Mouse (Mus musculus) CH12.LX (cell line): ENCODE data around the gene Paxbp1. TPM values are rescaled to one million over a fixed set of nuclear protein-coding genes. Genes with fewer than 3 reads are reported as not detected.

Experiments used
- DNase-seq: peaks from one replicate; pipeline ENCODE4 v3.0.0-alpha.2; 2013; ENCODE audit errors: extremely low read depth
- H3K27ac ChIP-seq: 2 replicates; pipeline ENCODE4 v1.5.1; 2012; ENCODE audit warnings: low read depth, mild to moderate bottlenecking, control low read depth, moderate library complexity; ENCODE audit not compliant: insufficient read depth
- H3K27me3 ChIP-seq: replicated peaks from 2 replicates; pipeline ENCODE3; 2012; ENCODE audit warnings: inconsistent platforms
- H3K36me3 ChIP-seq, 2 experiments: replicated peaks in 1 of 2; 2 replicates each; pipeline versions ENCODE3 to v1.6.1; 2012; ENCODE audit warnings: inconsistent platforms in 1 of 2, low read length in 1 of 2, mild to moderate bottlenecking in 1 of 2, mixed read lengths in 1 of 2, moderate library complexity in 1 of 2; ENCODE audit not compliant: control insufficient read depth in 1 of 2, insufficient read depth in 1 of 2
- H3K4me1 ChIP-seq, 2 experiments: 2 replicates each; pipeline ENCODE4 v1.6.1; 2012; ENCODE audit warnings: inconsistent platforms in 1 of 2, moderate library complexity in 1 of 2; ENCODE audit not compliant: insufficient read depth in 2 of 2, control insufficient read depth in 1 of 2
- H3K4me2 ChIP-seq: 2 replicates; pipeline ENCODE4 v1.6.1; 2012; ENCODE audit warnings: low read depth, mild to moderate bottlenecking, control low read depth; ENCODE audit not compliant: poor library complexity, insufficient read depth, severe bottlenecking
- H3K4me3 ChIP-seq, 3 experiments: fragments of 150-350 bp in 1 of 3; sonication (generic) in 1 of 3; replicated peaks in 1 of 3; 2 replicates each; pipeline versions ENCODE3 to v1.5.1; 2011 to 2012; ENCODE audit warnings: low read depth in 2 of 3, low read length in 2 of 3, mild to moderate bottlenecking in 2 of 3, moderate library complexity in 2 of 3, control low read depth in 1 of 3, improper control_type of control experiment in 1 of 3, inconsistent platforms in 1 of 3, mixed read lengths in 1 of 3; ENCODE audit not compliant: poor library complexity in 1 of 3
- H3K79me2 ChIP-seq: replicated peaks from 2 replicates; pipeline ENCODE4 v1.6.1; 2012; ENCODE audit warnings: mild to moderate bottlenecking, moderate library complexity; ENCODE audit not compliant: control insufficient read depth, poor library complexity, insufficient read depth, severe bottlenecking; ENCODE audit errors: extremely low read depth
- H3K9ac ChIP-seq: 2 replicates; pipeline ENCODE4 v1.6.1; 2012; ENCODE audit warnings: low read depth, mild to moderate bottlenecking, control low read depth, moderate library complexity; ENCODE audit not compliant: insufficient read depth
- H3K9me3 ChIP-seq: replicated peaks from 2 replicates; pipeline ENCODE3; 2012; ENCODE audit warnings: low read length, inconsistent platforms, mixed read lengths
- BHLHE40 ChIP-seq: IDR thresholded peaks from 2 replicates; pipeline ENCODE4 v1.6.1; 2011; ENCODE audit warnings: mild to moderate bottlenecking, low read depth, low read length, improper control_type of control experiment
- CHD1 ChIP-seq: IDR thresholded peaks from 2 replicates; pipeline ENCODE4 v1.6.1; 2012; ENCODE audit warnings: low read depth, low read length, improper control_type of control experiment, inconsistent platforms
- CHD2 ChIP-seq: IDR thresholded peaks from 2 replicates; pipeline ENCODE4 v1.6.1; 2011; ENCODE audit warnings: low read length, improper control_type of control experiment
- CTCF ChIP-seq, 2 experiments: IDR thresholded peaks in 1 of 2; conservative IDR thresholded peaks in 1 of 2; 2 replicates each; pipeline ENCODE4 v1.5.1; 2011 to 2012; ENCODE audit warnings: low read depth in 2 of 2, low read length in 2 of 2, improper control_type of control experiment in 1 of 2, inconsistent platforms in 1 of 2, mild to moderate bottlenecking in 1 of 2, moderate library complexity in 1 of 2
- E2F4 ChIP-seq: IDR thresholded peaks from 2 replicates; pipeline ENCODE4 v1.6.1; 2011; ENCODE audit warnings: low read depth, low read length, improper control_type of control experiment; ENCODE audit not compliant: insufficient replicate concordance
- ELF1 ChIP-seq: IDR thresholded peaks from 2 replicates; pipeline ENCODE4 v1.6.1; 2014; ENCODE audit warnings: low read depth, mild to moderate bottlenecking, inconsistent platforms, low read length, improper control_type of control experiment
- EP300 ChIP-seq: IDR thresholded peaks from 2 replicates; pipeline ENCODE4 v1.6.1; 2011; ENCODE audit warnings: low read length, improper control_type of control experiment
- ETS1 ChIP-seq: conservative IDR thresholded peaks from 2 replicates; pipeline ENCODE4 v1.6.1; 2012; ENCODE audit warnings: low read depth, mild to moderate bottlenecking, inconsistent platforms, low read length, improper control_type of control experiment, moderate library complexity
- GABPA ChIP-seq: IDR thresholded peaks from 2 replicates; pipeline ENCODE4 v1.6.1; 2012; ENCODE audit warnings: low read depth, low read length, improper control_type of control experiment, inconsistent platforms; ENCODE audit not compliant: insufficient replicate concordance
- HCFC1 ChIP-seq: IDR thresholded peaks from 2 replicates; pipeline ENCODE4 v1.6.1; 2012; ENCODE audit warnings: low read depth, mild to moderate bottlenecking, inconsistent platforms, low read length, improper control_type of control experiment
- JUN ChIP-seq: IDR thresholded peaks from 2 replicates; pipeline ENCODE4 v1.6.1; 2011; ENCODE audit warnings: low read depth, mild to moderate bottlenecking, low read length, improper control_type of control experiment, moderate library complexity; ENCODE audit not compliant: insufficient read depth
- KAT2A ChIP-seq: IDR thresholded peaks from 2 replicates; pipeline ENCODE4 v1.6.1; 2012; ENCODE audit warnings: low read length, improper control_type of control experiment, inconsistent platforms; ENCODE audit not compliant: insufficient replicate concordance
- MAFK ChIP-seq: IDR thresholded peaks from 2 replicates; pipeline ENCODE4 v1.6.1; 2011; ENCODE audit warnings: low read length, improper control_type of control experiment; ENCODE audit not compliant: insufficient replicate concordance
- MAX ChIP-seq: IDR thresholded peaks from 2 replicates; pipeline ENCODE4 v1.6.1; 2011; ENCODE audit warnings: low read length, improper control_type of control experiment
- MEF2A ChIP-seq: IDR thresholded peaks from 2 replicates; pipeline ENCODE4 v1.6.1; 2014; ENCODE audit warnings: low read depth, mild to moderate bottlenecking, inconsistent platforms, low read length, improper control_type of control experiment, borderline replicate concordance
- NELFE ChIP-seq: IDR thresholded peaks from 2 replicates; pipeline ENCODE4 v1.6.1; 2011; ENCODE audit warnings: low read depth, low read length, improper control_type of control experiment
- NRF1 ChIP-seq: IDR thresholded peaks from 2 replicates; pipeline ENCODE4 v1.6.1; 2014; ENCODE audit warnings: low read depth, mild to moderate bottlenecking, inconsistent platforms, low read length, improper control_type of control experiment, moderate library complexity
- PAX5 ChIP-seq: IDR thresholded peaks from 2 replicates; pipeline ENCODE4 v1.6.1; 2012; ENCODE audit warnings: low read length, inconsistent platforms, mixed read lengths
- POLR2A ChIP-seq: IDR thresholded peaks from 2 replicates; pipeline ENCODE4 v1.6.1; 2011; ENCODE audit warnings: low read depth, mild to moderate bottlenecking, improper control_type of control experiment, low read length
- POLR2AphosphoS2 ChIP-seq: IDR thresholded peaks from 2 replicates; pipeline ENCODE4 v1.6.1; 2011; ENCODE audit warnings: low read depth, low read length, improper control_type of control experiment
- RAD21 ChIP-seq: IDR thresholded peaks from 2 replicates; pipeline ENCODE4 v1.6.1; 2011; ENCODE audit warnings: low read depth, mild to moderate bottlenecking, low read length, improper control_type of control experiment, moderate library complexity
- TBP ChIP-seq: conservative IDR thresholded peaks from 2 replicates; pipeline ENCODE4 v1.6.1; 2011; ENCODE audit warnings: low read depth, low read length, improper control_type of control experiment
- TCF12 ChIP-seq: IDR thresholded peaks from 2 replicates; pipeline ENCODE4 v1.6.1; 2014; ENCODE audit warnings: low read depth, mild to moderate bottlenecking, inconsistent platforms, low read length, improper control_type of control experiment
- USF1 ChIP-seq: IDR thresholded peaks from 2 replicates; pipeline ENCODE4 v1.6.1; 2014; ENCODE audit warnings: low read depth, mild to moderate bottlenecking, inconsistent platforms, low read length, improper control_type of control experiment
- USF2 ChIP-seq: conservative IDR thresholded peaks from 2 replicates; pipeline ENCODE4 v1.6.1; 2011; ENCODE audit warnings: low read depth, low read length, improper control_type of control experiment
- ZC3H11A ChIP-seq: IDR thresholded peaks from 2 replicates; pipeline ENCODE4 v1.6.1; 2012; ENCODE audit warnings: low read depth, mild to moderate bottlenecking, inconsistent platforms, low read length, improper control_type of control experiment
- ZMIZ1 ChIP-seq: IDR thresholded peaks from 2 replicates; pipeline ENCODE4 v1.6.1; 2012; ENCODE audit warnings: low read depth, mild to moderate bottlenecking, inconsistent platforms, low read length, improper control_type of control experiment
- dilution Hi-C: fragments of 300-500 bp; cut with MboI; formaldehyde crosslinking; loops from 2 replicates; pipeline ENCODE4 v1.14.3; 2020; ENCODE audit warnings: low sequenced_read_pairs; ENCODE audit not compliant: extremely low pct_unique_long_range_greater_than_20kb, extremely low pct_ligation_motif_present
- in situ Hi-C: fragments of 300-500 bp; cut with MboI; formaldehyde crosslinking; loops from 3 replicates; pipeline ENCODE4 v1.14.3; 2019; ENCODE audit warnings: low sequenced_read_pairs, low pct_ligation_motif_present, low pct_unique_long_range_greater_than_20kb, mixed read lengths
- polyA plus RNA-seq: library from polyadenylated mRNA; unstranded; fragments of >175 nt; gene quantifications from 2 replicates; pipeline ENCODE4 v1.2.1, GENCODE M21; 2012; ENCODE audit warnings: low read depth; ENCODE audit not compliant: insufficient read length
- total RNA-seq, 2 experiments: library from RNA; depleted of rRNA; stranded (reverse); fragments of 300-350 nt in 1 of 2; fragments of >200 nt in 1 of 2; gene quantifications; 2 replicates each; pipeline ENCODE4 v1.2.3; 2012 to 2014

Gene Paxbp1
- total and polyA plus RNA-seq, 3 experiments, result 39.4 to 77.1 (median 74.4) TPM

GRCm38 (mm10) chr16:90995023-90995422 lies 49.3 kb downstream of the Paxbp1 start:
- in situ Hi-C loops (no loop called here), dilution Hi-C loops (no loop called here)
- Histone ChIP-seq H3K4me1 (peaks cover 5 to 17% of the 10 kb centered on the region in 2 experiments; a peak in 3 of 4 replicates), H3K27me3 (peaks cover 12% of the 10 kb centered on the region), H3K4me2 (no peak overlapping the region), H3K79me2 (no peaks in the 10 kb centered on the region), H3K36me3 (peaks cover 10 to 20% of the 10 kb centered on the region in 2 experiments), H3K27ac (no peak overlapping the region), H3K9me3 (no peaks in the 10 kb centered on the region), H3K4me3 (no peak overlapping the region), H3K9ac (no peak overlapping the region)
- no peak for DNase-seq
- TF ChIP-seq ZC3H11A, result no peak
- no peak for TF ChIP-seq NELFE
- no peak for TF ChIP-seq ELF1
- TF ChIP-seq CTCF (conservative IDR thresholded peaks at IDR 0.05 in 1 of 2, IDR thresholded peaks at IDR 0.05 in 1 of 2; ENCODE audit: low read depth in 2 of 2, low read length in 2 of 2), result no peak
- no peak for TF ChIP-seq POLR2A
- no peak for TF ChIP-seq PAX5
- TF ChIP-seq EP300, result no peak
- no peak for TF ChIP-seq JUN
- TF ChIP-seq TBP, result no peak

GRCm38 (mm10) chr16:90989162-90989561 lies 55.2 kb downstream of the Paxbp1 start:
- Histone ChIP-seq H3K4me2 (no peak overlapping the region), H3K9me3 (no peaks in the 10 kb centered on the region), H3K9ac (no peak overlapping the region), H3K4me3 (no peak overlapping the region), H3K36me3 (peaks cover 18 to 40% of the 10 kb centered on the region in 2 experiments), H3K27me3 (no peaks in the 10 kb centered on the region), H3K79me2 (no peaks in the 10 kb centered on the region), H3K4me1 (no peaks in the 10 kb centered on the region), H3K27ac (no peak overlapping the region)
- TF ChIP-seq HCFC1 (no peak), EP300 (no peak), POLR2AphosphoS2 (no peak), RAD21 (no peak), PAX5 (no peak), MAFK (no peak)
- in situ Hi-C loops (no loop called here), dilution Hi-C loops (no loop called here)
- no peak for DNase-seq

DNA sequence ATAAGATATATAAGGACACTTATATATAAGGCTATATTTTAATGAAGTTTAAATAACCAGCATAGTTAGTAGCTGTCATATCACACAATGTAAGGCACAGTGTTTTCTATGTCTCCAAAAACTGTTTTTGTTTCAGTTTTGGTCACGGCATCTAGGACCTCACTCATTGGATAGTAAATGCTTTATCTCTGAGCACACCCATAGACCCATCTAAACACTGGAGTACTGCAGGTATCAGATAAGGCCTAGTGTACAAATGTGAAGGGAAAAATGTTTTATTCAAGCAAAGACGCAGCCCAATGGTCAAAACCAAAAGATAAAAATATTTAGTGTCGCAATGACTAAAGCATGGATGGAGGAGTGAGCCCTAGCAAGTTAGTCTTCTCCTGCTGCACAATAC lies 55.7 kb downstream of the Paxbp1 start:
- no peaks in the 10 kb centered on the region for H3K27me3 ChIP-seq
- in situ Hi-C loops, result no loop called here
- H3K4me3 ChIP-seq, result no peak overlapping the region
- H3K9me3 ChIP-seq, result no peaks in the 10 kb centered on the region
- no peaks in the 10 kb centered on the region for H3K79me2 ChIP-seq
- H3K27ac ChIP-seq, result no peak overlapping the region
- peaks cover 18 to 39% of the 10 kb centered on the region in 2 experiments for H3K36me3 ChIP-seq
- no peak for TF ChIP-seq E2F4
- no peak for TF ChIP-seq TCF12
- no peak for TF ChIP-seq ZMIZ1
- no peak for TF ChIP-seq MAFK
- TF ChIP-seq ETS1, result no peak
- no peak for TF ChIP-seq RAD21
- no peak for TF ChIP-seq HCFC1
- no peak for TF ChIP-seq CHD2
- TF ChIP-seq KAT2A, result no peak
- TF ChIP-seq MEF2A, result no peak
- TF ChIP-seq USF2, result no peak
- no peak for TF ChIP-seq MAX
- TF ChIP-seq ELF1, result no peak
- TF ChIP-seq NRF1, result no peak
- no peak for TF ChIP-seq CHD1
- no peak for TF ChIP-seq GABPA
- TF ChIP-seq ZC3H11A, result no peak
- no peak for TF ChIP-seq BHLHE40
- TF ChIP-seq USF1, result no peak
- H3K9ac ChIP-seq, result no peak overlapping the region
- no peaks in the 10 kb centered on the region for H3K4me1 ChIP-seq
- no peak for DNase-seq
- H3K4me2 ChIP-seq, result no peak overlapping the region
- dilution Hi-C loops, result no loop called here
